Mouse (Mus musculus): ENCODE results near the gene Asb6. TPM values are rescaled to one million over a fixed set of nuclear protein-coding genes. Genes with fewer than 3 reads are reported as not detected.

Asb6 gene
- total RNA-seq, 2 experiments from 2014 or later: 39.8 to 62.3 TPM

GRCm38 (mm10) chr2:30801067-30801852 is 28.9 kb downstream of the Asb6 start:
- no peak for ATAC-seq (replicated peaks; ENCODE audit: low FRiP score, poor library complexity, severe bottlenecking)

- no peak for ATAC-seq (replicated peaks; ENCODE audit: low FRiP score, poor library complexity, severe bottlenecking)
Observed at GRCm38 (mm10) chr2:30800671-30801066, 29.5 kb downstream of the Asb6 start.

GRCm38 (mm10) chr2:30799456-30799855 is 30.7 kb downstream of the Asb6 start:
- ATAC-seq (replicated peaks; ENCODE audit: low FRiP score, poor library complexity, severe bottlenecking): no peak

GRCm38 (mm10) chr2:30796382-30796781 is 33.8 kb downstream of the Asb6 start:
- no peak for ATAC-seq (replicated peaks; ENCODE audit: low FRiP score, poor library complexity, severe bottlenecking)

GRCm38 (mm10) chr2:30795889-30796275 is 34.3 kb downstream of the Asb6 start:
- ATAC-seq (replicated peaks; ENCODE audit: low FRiP score, poor library complexity, severe bottlenecking): no peak

- no peak for ATAC-seq (replicated peaks; ENCODE audit: low FRiP score, poor library complexity, severe bottlenecking)
Observed at GRCm38 (mm10) chr2:30795271-30795888, 34.8 kb downstream of the Asb6 start.

GRCm38 (mm10) chr2:30794179-30795108 is 35.7 kb downstream of the Asb6 start:
- ATAC-seq (replicated peaks; ENCODE audit: low FRiP score, poor library complexity, severe bottlenecking): peak; percentile 78

- ATAC-seq (replicated peaks; ENCODE audit: low FRiP score, poor library complexity, severe bottlenecking): no peak
Observed at GRCm38 (mm10) chr2:30792061-30792460, 38.1 kb downstream of the Asb6 start.

- no peak for ATAC-seq (replicated peaks; ENCODE audit: low FRiP score, poor library complexity, severe bottlenecking)
Observed at GRCm38 (mm10) chr2:30787466-30787865, 42.7 kb downstream of the Asb6 start.

- no peak for ATAC-seq (replicated peaks; ENCODE audit: low FRiP score, poor library complexity, severe bottlenecking)
Observed at GRCm38 (mm10) chr2:30784078-30784994, 45.8 kb downstream of the Asb6 start.

GRCm38 (mm10) chr2:30783346-30783745 is 46.8 kb downstream of the Asb6 start:
- ATAC-seq (replicated peaks; ENCODE audit: low FRiP score, poor library complexity, severe bottlenecking): no peak

- no peak for ATAC-seq (replicated peaks; ENCODE audit: low FRiP score, poor library complexity, severe bottlenecking)
Observed at GRCm38 (mm10) chr2:30782312-30783290, 47.5 kb downstream of the Asb6 start.

- ATAC-seq (replicated peaks; ENCODE audit: low FRiP score, poor library complexity, severe bottlenecking): no peak
Observed at GRCm38 (mm10) chr2:30779241-30779640, 50.9 kb downstream of the Asb6 start.

GRCm38 (mm10) chr2:30778235-30778634 is 51.9 kb downstream of the Asb6 start:
- no peak for ATAC-seq (replicated peaks; ENCODE audit: low FRiP score, poor library complexity, severe bottlenecking)

- no peak for ATAC-seq (replicated peaks; ENCODE audit: low FRiP score, poor library complexity, severe bottlenecking)
Observed at GRCm38 (mm10) chr2:30777266-30777665, 52.9 kb downstream of the Asb6 start.

GRCm38 (mm10) chr2:30775955-30776354 is 54.2 kb downstream of the Asb6 start:
- ATAC-seq (replicated peaks; ENCODE audit: low FRiP score, poor library complexity, severe bottlenecking): no peak

GRCm38 (mm10) chr2:30773313-30774005 is 56.7 kb downstream of the Asb6 start:
- ATAC-seq (replicated peaks; ENCODE audit: low FRiP score, poor library complexity, severe bottlenecking): no peak
